Mouse (Mus musculus) central nervous system, embryonic 18 days (tissue): ENCODE data around the gene Gm21411. TPM values are rescaled to one million over a fixed set of nuclear protein-coding genes. Genes with fewer than 3 reads are reported as not detected.

ENCODE experiments used
- polyA plus RNA-seq: library from polyadenylated mRNA; depleted of rRNA; stranded (reverse); fragments of >200 nt; gene quantifications from 2 replicates; pipeline ENCODE4 v1.2.3, GENCODE M21; 2012; rRNA removed

Gm21411 gene
- polyA plus RNA-seq: not detected in 2 replicates

DNA sequence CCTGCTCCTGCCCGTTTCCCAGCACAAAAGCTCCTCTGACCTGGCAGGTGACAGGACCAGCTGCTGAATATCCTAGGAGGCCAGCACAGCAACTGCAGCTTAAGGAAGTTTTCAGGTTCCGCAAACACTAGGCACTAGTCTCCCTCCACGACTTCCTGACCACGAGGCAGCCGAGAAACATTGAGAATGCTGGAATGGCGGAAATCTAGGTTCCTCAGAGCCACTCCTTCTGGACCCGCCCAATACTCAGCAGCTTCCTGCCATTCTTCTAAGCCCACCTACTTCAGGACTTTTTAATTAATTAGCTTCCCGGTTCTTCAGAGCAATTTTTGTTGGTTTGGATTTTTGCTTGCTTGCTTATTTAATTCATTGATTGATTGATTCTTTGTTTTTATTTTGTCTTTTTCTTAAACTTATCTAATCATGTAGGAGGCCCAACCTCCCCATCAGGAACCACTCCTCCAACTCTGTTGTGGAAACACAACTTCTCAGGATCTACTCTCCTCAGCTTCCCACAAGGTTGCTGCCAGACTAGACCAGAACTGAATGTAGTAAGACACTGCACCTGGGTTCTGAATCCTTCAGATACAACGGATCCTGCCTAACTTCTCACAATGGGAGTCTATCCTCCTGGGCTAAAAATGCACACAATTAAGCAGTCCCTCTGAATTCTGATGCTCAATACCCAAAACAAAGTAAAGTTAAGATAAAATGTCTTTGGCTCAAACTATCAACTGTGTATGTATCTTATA lies at the start of gene Gm21411:
TSS of gene Gm21411 (minus strand) at position 205 of the 752 bp plus-strand sequence.

Other genes starting within 250 kb of the Gm21411 start
- gene Zfp989, start 62.4 kb upstream of the Gm21411 start, polyA plus RNA-seq: 0.14 and 0.17 TPM in 2 replicates
- gene Rex2, start 112.3 kb upstream of the Gm21411 start, polyA plus RNA-seq: 0.05 TPM in 1 of 2 replicates, not detected in the other
- gene Zfp991, start 222.4 kb upstream of the Gm21411 start, polyA plus RNA-seq: 2.4 and 3.4 TPM in 2 replicates